Mouse (Mus musculus) 416B (cell line): ENCODE measurements around the gene Tatdn2.

Experiments used
- DNase-seq: peaks from one replicate; pipeline ENCODE4 v3.0.0; 2011; ENCODE audit warnings: low read depth

The Tatdn2 gene

DNA sequence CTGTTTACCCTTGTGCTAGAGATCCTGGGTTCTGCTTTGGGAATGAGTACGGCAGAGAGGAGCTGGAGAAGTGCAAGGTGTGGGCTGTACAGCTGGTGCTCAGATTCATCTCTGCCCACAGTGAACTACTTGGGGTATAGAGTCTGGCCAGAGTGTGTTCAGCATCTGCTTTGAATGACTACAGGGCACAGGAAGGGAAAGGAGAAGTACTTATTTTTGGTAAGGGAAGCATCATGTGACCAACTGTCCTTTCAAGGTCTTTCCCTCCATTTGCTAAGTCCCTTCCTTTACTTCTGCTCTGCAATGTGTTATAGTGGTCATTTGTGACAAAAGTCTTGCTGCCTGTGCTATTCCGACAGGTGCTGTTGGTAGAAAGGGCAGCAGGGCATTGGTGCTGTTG, 17.4 kb downstream of the Tatdn2 start:
- DNase-seq = peak; percentile 85

GRCm38 (mm10) chr6:113714797-113715196, 17.9 kb downstream of the Tatdn2 start:
- DNase-seq = peak; percentile 36

- no peak for DNase-seq
These were observed 20.7 kb downstream of the Tatdn2 start for GRCm38 (mm10) chr6:113717541-113717940.

- no peak for DNase-seq
These were observed 23.0 kb downstream of the Tatdn2 start, which contains the start of gene Ghrl for GRCm38 (mm10) chr6:113719878-113720277. Gene Ghrl, minus strand, starts transcription at chr6:113719880.

DNA sequence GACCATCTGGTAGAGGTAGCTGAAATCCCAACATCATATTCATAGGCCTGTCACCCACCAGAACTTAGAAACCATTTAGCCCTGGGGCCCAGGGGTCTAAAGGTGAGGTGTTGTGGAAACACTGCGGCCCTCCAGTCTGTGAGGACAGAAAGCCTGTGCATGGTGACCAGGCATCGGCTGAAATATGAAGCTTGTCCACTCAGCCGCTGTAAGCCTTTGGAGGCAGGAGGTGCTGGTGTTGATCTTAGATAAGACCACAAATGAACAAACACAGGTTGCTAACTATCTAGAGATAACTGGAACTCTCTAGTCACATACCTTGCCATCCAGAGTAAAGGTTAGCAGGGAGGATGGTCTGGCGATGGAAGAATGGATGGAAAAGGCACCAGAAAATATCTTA, 24.2 kb downstream of the Tatdn2 start:
- no peak for DNase-seq

DNA sequence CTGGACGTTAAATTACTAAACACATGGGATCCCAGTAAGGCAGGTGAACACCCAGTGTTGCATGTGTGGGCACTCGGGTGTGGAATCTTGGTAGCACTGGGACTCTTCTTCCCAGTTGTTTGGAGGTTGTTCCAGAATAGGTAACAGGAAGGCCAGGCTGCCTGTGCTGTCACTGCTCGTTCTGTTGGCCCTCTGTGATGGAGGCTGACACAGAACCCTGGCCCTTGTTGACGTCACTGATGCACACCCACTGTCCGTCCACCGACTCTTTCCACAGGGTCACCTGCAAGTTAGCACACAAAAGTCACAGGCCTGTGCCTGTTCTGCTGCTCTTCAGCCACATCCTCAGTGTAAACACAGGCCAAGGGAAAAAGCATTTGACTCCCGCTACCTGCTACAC, 31.3 kb downstream of the Tatdn2 start:
- no peak for DNase-seq

DNA sequence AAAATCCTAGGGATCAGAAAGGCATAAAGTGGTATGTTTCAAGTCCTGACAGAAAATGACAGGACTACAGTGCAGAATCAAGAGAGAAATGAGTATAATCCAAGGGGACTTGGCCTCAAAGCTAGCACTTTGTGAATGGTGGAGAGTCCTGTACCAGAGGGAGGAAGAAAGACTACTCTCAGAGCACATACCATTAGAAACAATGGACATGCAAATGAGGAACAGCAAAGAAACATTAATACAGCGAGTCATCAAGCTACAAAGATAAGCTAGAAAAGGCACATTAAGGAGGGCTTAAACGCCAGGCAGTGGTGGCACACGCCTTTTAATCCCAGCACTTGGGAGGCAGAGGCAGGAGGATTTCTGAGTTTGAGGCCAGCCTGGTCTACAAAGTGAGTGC, 34.4 kb downstream of the Tatdn2 start:
- no peak for DNase-seq

- DNase-seq = no peak
These were observed 40.6 kb downstream of the Tatdn2 start for GRCm38 (mm10) chr6:113737318-113738046.

- DNase-seq = peak; percentile 88
These were observed 43.7 kb downstream of the Tatdn2 start, which contains the start of gene Sec13 for GRCm38 (mm10) chr6:113740236-113741217. Gene Sec13, minus strand, starts transcription at chr6:113740743.

- no peak for DNase-seq
These were observed 44.6 kb downstream of the Tatdn2 start for GRCm38 (mm10) chr6:113741425-113741824.

DNA sequence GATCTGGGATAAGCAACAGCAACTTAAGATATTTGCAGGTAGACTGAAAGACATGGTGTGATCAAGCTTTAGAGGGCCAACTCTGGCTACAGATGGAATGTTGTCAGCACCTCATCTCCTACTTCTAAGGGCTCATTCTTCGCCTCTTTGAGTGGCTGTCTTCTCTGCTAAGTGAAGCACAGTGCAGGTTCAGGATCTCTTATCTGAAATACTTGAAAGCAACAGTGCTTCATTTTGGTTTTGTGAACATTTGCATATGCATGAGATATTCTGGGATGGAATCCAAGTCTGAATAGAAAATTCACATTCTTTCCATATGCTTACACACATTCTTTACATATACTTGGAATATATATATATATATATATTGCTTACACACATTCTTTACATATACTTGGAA, 45.5 kb downstream of the Tatdn2 start:
- no peak for DNase-seq

- no peak for DNase-seq
These were observed 46.3 kb downstream of the Tatdn2 start for GRCm38 (mm10) chr6:113743111-113743510.

GRCm38 (mm10) chr6:113745117-113745516, 48.3 kb downstream of the Tatdn2 start:
- no peak for DNase-seq

- no peak for DNase-seq
These were observed 50.4 kb downstream of the Tatdn2 start for GRCm38 (mm10) chr6:113747284-113747683.

DNA sequence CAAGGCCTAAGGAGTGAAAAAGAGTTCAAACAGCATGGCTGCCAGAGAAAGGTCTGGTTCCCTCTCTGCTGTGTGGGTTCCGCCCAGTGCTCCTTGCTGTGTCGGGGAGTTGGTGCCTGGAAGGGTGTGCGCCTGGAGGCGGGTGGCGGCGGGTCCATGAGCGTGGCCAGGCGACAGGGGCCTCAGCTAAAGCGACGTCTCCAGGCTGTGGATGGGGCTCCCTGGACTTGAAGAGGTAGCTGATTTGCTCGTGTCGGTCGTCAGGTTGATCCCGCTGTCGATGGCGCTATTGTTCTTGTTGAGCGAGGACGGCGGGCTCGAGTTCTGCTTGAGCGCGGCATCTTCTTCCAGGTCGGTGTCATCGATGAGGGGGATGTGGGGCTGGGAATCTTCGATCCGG, 51.5 kb downstream of the Tatdn2 start:
- DNase-seq = no peak

- DNase-seq = no peak
These were observed 52.4 kb downstream of the Tatdn2 start for GRCm38 (mm10) chr6:113749119-113749685.
